Mouse (Mus musculus) embryonic fibroblast, embryonic 13.5 days (primary cell): ENCODE data around the gene Fcgr1.

Experiments
- CTCF ChIP-seq: IDR thresholded peaks from 2 replicates; pipeline ENCODE4 v1.5.1; 2011; ENCODE audit warnings: mild to moderate bottlenecking, control low read depth, low read length, moderate library complexity, borderline replicate concordance; ENCODE audit not compliant: insufficient read depth
- POLR2A ChIP-seq: IDR thresholded peaks from 2 replicates; pipeline ENCODE4 v1.6.1; 2011; ENCODE audit warnings: low read depth, mild to moderate bottlenecking, control low read depth, low read length, moderate library complexity

GRCm38 (mm10) chr3:96277428-96277799 is 16.4 kb downstream of the Fcgr1 start:
- TF ChIP-seq CTCF, result no peak
- no peak for TF ChIP-seq POLR2A
